Mouse (Mus musculus) thymus, postnatal 25 days (tissue): ENCODE measurements around the gene Dnali1.

Source experiments
- DNase-seq: peaks from one replicate; pipeline ENCODE4 v3.0.0; 2022

Dnali1 gene

DNA sequence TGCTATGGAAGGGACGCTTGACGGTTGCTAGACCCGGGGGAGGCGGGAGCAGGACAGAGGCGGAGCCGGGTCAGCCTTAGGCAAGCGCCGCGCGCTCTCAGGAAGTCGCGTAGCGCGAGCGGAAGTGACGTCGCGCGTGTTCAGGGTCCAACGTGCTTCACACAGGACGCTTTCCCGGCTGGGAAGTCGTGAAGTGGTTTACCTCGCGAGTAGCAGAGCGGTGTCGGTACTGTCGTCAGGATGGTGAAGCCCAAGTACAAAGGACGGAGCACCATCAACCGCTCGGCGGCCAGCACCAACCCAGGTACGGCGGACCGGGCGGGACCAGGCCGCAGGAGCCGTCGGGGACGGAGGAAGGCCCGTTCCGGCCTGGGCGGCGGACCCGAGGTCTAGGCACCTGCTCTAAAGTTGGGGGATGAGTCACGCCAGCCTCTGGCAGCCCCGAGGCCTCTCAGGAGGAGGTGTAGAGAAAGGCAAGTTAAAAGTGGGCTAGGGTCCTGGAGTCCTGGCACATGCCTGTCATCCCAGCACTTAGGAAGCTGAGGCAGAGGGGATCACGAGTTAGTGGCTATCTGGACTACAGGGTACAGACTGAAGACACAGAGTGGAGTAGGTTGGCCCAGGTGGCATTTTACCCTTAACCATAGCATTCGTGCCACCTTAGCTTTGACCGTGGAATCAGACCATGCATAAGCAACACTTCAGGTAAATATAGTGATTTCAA is 35.5 kb downstream of the Dnali1 start:
- DNase-seq = peak; percentile 87

GRCm38 (mm10) chr4:125020780-125021538 is 44.5 kb downstream of the Dnali1 start:
- DNase-seq = no peak

DNA sequence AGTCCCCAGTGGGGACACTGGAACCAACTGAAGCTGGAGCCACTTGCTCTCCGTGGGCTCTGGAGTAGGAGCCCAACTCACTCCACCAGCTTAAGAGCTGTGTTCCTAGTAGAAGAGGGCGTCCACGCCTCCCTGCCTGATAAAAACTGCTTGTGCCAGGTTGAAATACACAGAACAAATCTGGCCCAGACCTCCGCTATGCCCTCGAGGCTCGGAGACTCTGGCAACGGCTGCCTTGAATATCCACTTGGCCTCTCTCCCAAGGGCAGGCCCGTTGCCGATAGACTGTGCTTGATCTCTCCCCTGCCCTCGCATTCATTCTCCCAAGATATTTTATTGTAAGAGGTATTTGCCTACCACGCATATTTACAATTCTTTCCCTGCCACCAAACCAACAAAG is 48.1 kb downstream of the Dnali1 start:
- DNase-seq = no peak

DNA sequence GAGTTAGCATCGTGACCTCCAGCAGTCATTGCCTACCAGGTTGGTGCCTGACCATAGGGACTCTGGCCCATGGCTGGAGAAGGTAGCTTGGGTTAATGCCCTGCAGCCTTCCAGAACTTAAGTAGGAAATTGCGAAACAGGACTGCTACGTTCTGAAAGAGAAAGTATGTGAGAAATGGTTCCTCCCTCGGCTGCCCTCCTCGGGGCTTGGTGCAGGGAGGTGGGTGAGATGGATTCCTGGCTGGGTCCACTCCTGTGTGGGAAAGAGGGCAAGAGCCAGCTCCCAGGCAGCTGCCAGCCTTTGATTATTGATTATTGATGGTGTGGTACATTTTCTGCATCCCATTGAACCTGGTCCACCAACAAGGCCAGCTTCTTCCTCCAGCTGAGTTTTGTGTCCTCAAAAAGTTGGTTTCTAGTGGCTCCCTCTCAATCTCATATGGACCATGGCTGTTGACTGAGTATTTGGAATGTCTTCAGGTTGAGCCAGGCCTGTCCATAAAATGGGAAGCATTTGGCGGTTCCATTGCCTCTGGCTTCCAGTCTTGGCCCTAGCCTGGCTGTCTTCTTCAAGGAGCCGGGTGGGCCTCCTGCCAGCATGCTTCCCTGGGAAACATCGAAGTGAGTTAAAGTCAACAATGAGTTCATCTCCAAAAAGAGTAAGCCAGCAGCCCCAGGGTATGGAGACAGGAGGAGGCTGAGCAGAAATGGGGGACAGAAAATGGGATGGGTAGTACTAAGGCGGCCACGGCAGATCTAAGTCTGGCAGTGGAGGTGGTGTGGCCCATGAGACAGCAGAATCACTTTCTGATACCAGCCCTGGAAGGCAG is 49.5 kb downstream of the Dnali1 start, which contains the start of gene Gnl2:
Gene Gnl2 (plus strand): TSS at position 780 of the 830 bp plus-strand sequence.
- DNase-seq = no peak

DNA sequence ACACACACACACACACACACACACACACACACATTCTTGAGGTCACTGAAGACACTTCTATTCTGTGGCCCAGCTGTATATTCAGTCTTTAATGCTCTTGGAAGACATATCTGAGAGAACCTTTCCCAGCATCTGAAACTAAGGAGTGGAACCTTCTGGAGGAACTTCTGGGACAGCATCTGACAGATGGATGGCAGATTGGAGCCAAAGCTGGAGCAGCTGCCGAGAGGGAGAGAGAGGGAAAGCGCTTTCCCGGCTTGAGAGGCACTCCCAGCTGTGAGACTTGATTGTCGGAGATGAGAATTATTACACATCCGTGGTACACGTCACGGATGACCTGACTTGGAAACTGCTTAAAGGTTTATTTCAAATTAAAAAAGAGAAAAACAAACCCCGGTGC is 56.8 kb downstream of the Dnali1 start:
- no peak for DNase-seq

GRCm38 (mm10) chr4:125008220-125008619 is 57.3 kb downstream of the Dnali1 start:
- DNase-seq = no peak

DNA sequence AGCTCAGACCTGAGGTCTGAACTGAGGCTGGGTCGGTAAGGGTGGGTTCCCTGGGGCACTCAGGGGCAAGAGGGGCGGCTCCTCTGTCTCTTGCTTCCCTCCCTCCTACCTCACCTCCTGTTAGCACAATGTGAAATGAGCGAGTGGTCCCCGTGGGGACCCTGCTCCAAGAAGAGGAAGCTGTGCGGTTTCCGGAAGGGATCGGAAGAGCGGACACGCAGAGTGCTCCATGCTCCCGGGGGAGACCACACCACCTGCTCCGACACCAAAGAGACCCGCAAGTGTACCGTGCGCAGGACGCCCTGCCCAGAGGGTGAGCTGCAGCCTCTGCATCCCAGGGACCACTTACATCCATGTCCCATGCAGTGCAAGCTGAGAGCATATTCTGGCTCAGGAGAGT is 58.0 kb downstream of the Dnali1 start:
- no peak for DNase-seq
